Mouse (Mus musculus) lung, embryonic 15.5 days (tissue): ENCODE data around the gene Icam4. TPM values are rescaled to one million over a fixed set of nuclear protein-coding genes. Genes with fewer than 3 reads are reported as not detected.
A peak's percentile ranks its signal among the peaks of the same experiment; 100 is the strongest.

Experiments
- ATAC-seq: fragments of 200-750 bp; cut with Nextera tagmentation; 2 replicates; pipeline ENCODE4 v1.8.0; 2017; ENCODE audit warnings: moderate number of reproducible peaks, borderline replicate concordance; ENCODE audit not compliant: low FRiP score, low TSS enrichment; ENCODE audit errors: extremely low read depth
- H3K27ac ChIP-seq: fragments of 300-500 bp; sonication (generic); 2 replicates; pipeline ENCODE4 v1.5.1; 2015; ENCODE audit warnings: moderate library complexity, mild to moderate bottlenecking, inconsistent platforms
- H3K27me3 ChIP-seq: fragments of 300-500 bp; sonication (generic); 2 replicates; pipeline ENCODE4 v1.6.1; 2015; ENCODE audit warnings: inconsistent platforms
- H3K36me3 ChIP-seq: fragments of 300-500 bp; sonication (generic); 2 replicates; pipeline ENCODE4 v1.6.1; 2015; ENCODE audit warnings: inconsistent platforms
- H3K4me1 ChIP-seq: fragments of 300-500 bp; sonication (generic); 2 replicates; pipeline ENCODE4 v1.6.1; 2015; ENCODE audit warnings: inconsistent platforms
- H3K4me2 ChIP-seq: fragments of 300-500 bp; sonication (generic); 2 replicates; pipeline ENCODE4 v1.6.1; 2015; ENCODE audit warnings: inconsistent platforms, mild to moderate bottlenecking, moderate library complexity
- H3K4me3 ChIP-seq: fragments of 300-500 bp; sonication (generic); 2 replicates; pipeline ENCODE4 v1.5.1; 2015; ENCODE audit warnings: mild to moderate bottlenecking, inconsistent platforms
- H3K9ac ChIP-seq: fragments of 300-500 bp; sonication (generic); 2 replicates; pipeline ENCODE4 v1.6.1; 2015; ENCODE audit warnings: inconsistent platforms
- H3K9me3 ChIP-seq: fragments of 300-500 bp; sonication (generic); 2 replicates; pipeline ENCODE4 v1.6.1; 2016; ENCODE audit warnings: inconsistent platforms
- WGBS: fragments of 180-500 bp; shearing (Covaris S2); methylation state at CpG from one replicate; pipeline ENCODE4 v1.1.7; 2015; 5-methylcytosine and 5-hydroxymethylcytosine counted together
- polyA plus RNA-seq: library from polyadenylated mRNA; unstranded; fragments of >200 nt; fragmentation: Nextera tagmentation; extraction: Ambion mirVana; gene quantifications from 2 replicates; pipeline ENCODE4 v1.2.1, GENCODE M21; 2015

Icam4 gene
- polyA plus RNA-seq, 1 experiment from 2014 or later: 2.4 TPM

GRCm38 (mm10) chr9:21028560-21029110 is 538 bp upstream of the Icam4 start:
- Histone ChIP-seq H3K27ac (no peak overlapping the region), H3K4me2 (no peak overlapping the region; the same call in 1 of the 2 replicates), H3K4me3 (no peak overlapping the region), H3K36me3 (no peaks in the 10 kb centered on the region), H3K27me3 (peaks cover 21% of the 10 kb centered on the region), H3K9me3 (no peaks in the 10 kb centered on the region), H3K4me1 (peaks cover 65% of the 10 kb centered on the region), H3K9ac (no peak overlapping the region)
- ATAC-seq: no peak
- WGBS: 61% methylated on average over 6 of the region's 6 CpGs

GRCm38 (mm10) chr9:21030055-21030600 is 955 bp downstream of the Icam4 start:
- WGBS: 19% methylated on average over 22 of the region's 22 CpGs
- Histone ChIP-seq H3K27ac (0 out of 2 replicates have a peak overlapping the region, but pooled peaks have one; percentile 25), H3K27me3 (peaks cover 35% of the 10 kb centered on the region), H3K36me3 (no peaks in the 10 kb centered on the region), H3K4me3 (peak overlapping the region; percentile 50), H3K9me3 (no peaks in the 10 kb centered on the region), H3K4me2 (peak overlapping the region; percentile 97), H3K4me1 (peaks cover 73% of the 10 kb centered on the region), H3K9ac (no peak overlapping the region)
- no peak for ATAC-seq

- peak overlapping the region; percentile 58 for H3K27ac ChIP-seq
- peak; percentile 53; the same call in 1 of the 2 replicates for ATAC-seq
- H3K9ac ChIP-seq: 0 out of 2 replicates have a peak overlapping the region, but pooled peaks have one; percentile 16
- H3K27me3 ChIP-seq: peaks cover 42% of the 10 kb centered on the region
- no peaks in the 10 kb centered on the region for H3K9me3 ChIP-seq
- no peaks in the 10 kb centered on the region for H3K36me3 ChIP-seq
- peak overlapping the region; percentile 97 for H3K4me2 ChIP-seq
- 0% methylated on average over 13 of the region's 13 CpGs for WGBS
- peaks cover 73% of the 10 kb centered on the region for H3K4me1 ChIP-seq
- peak overlapping the region; percentile 50 for H3K4me3 ChIP-seq
Measured at GRCm38 (mm10) chr9:21030781-21031250, 1.6 kb downstream of the Icam4 start.

- no peaks in the 10 kb centered on the region for H3K9me3 ChIP-seq
- peak; percentile 29; the same call in 1 of the 2 replicates for ATAC-seq
- peak overlapping the region; percentile 97 for H3K4me2 ChIP-seq
- H3K9ac ChIP-seq: peak overlapping the region; percentile 19; the same call in 1 of the 2 replicates
- peaks cover 78% of the 10 kb centered on the region for H3K4me1 ChIP-seq
- no peaks in the 10 kb centered on the region for H3K36me3 ChIP-seq
- H3K4me3 ChIP-seq: peak overlapping the region; percentile 50
- under 1% methylated on average over 36 of the region's 36 CpGs for WGBS
- peak overlapping the region; percentile 58 for H3K27ac ChIP-seq
- H3K27me3 ChIP-seq: peaks cover 47% of the 10 kb centered on the region
Measured at GRCm38 (mm10) chr9:21031251-21031895, 2.2 kb downstream of the Icam4 start.

- no peak for ATAC-seq
- Histone ChIP-seq H3K27me3 (peaks cover 53% of the 10 kb centered on the region), H3K4me3 (peak within 1 kb of the TSS; percentile 50), H3K9me3 (no peaks in the 10 kb centered on the region), H3K9ac (peak within 1 kb of the TSS; percentile 44), H3K27ac (peak within 1 kb of the TSS; percentile 58), H3K4me1 (peaks cover 80% of the 10 kb centered on the region), H3K36me3 (no peaks in the 10 kb centered on the region), H3K4me2 (peak within 1 kb of the TSS; percentile 97)
- under 1% methylated on average over 35 of the region's 35 CpGs for WGBS
Measured at GRCm38 (mm10) chr9:21031896-21032351, 2.8 kb downstream of the Icam4 start, which contains the start of gene Icam5. TSS of gene Icam5 (plus strand) at chr9:21032073.

DNA sequence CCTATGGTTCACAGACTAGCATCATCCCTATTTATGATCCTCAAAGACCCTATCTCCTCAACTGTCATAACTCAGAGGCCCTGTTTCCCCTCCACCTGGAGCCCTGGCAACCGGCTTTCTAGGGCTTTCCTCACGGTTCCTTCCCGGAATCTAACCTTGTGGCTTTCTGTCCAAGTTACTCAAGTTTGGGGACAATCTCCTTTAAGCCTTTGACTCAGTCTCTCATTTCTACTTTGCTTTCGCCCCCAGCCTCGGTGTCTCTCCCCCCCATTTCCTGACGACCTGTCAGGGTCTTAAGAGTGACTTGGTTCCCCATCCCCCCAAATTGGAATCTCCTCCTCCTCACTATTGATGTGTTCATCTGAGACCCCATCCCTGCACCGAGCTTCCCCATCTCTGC is 3.3 kb downstream of the Icam4 start:
- peak overlapping the region; percentile 44; the same call in 1 of the 2 replicates for H3K9ac ChIP-seq
- no peak for ATAC-seq

DNA sequence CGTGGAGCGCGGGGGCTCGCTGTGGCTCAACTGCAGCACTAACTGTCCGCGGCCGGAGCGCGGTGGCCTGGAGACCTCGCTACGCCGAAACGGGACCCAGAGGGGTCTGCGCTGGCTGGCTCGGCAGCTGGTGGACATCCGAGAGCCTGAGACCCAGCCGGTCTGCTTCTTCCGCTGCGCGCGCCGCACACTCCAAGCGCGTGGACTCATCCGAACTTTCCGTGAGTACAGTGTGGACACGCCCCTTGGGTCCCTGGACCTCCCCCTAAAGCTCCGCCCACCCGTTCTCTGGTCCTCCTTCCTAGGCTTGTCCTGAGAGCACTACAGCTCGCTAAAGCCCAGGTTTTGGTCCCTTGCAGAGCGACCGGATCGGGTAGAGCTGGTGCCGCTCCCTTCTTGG is 4.0 kb downstream of the Icam4 start:
- 1% methylated on average over 34 of the region's 34 CpGs for WGBS
- H3K27ac ChIP-seq: no peak overlapping the region
- H3K9me3 ChIP-seq: no peaks in the 10 kb centered on the region
- H3K9ac ChIP-seq: peak overlapping the region; percentile 44
- ATAC-seq: peak; percentile 68
- no peaks in the 10 kb centered on the region for H3K36me3 ChIP-seq
- H3K27me3 ChIP-seq: peaks cover 65% of the 10 kb centered on the region
- H3K4me2 ChIP-seq: peak overlapping the region; percentile 97
- H3K4me1 ChIP-seq: peaks cover 79% of the 10 kb centered on the region
- H3K4me3 ChIP-seq: peak overlapping the region; percentile 50

More for the DNA sequence above, 3.3 kb downstream of the Icam4 start:
- Histone ChIP-seq H3K4me3 (peak overlapping the region; percentile 50), H3K4me1 (peaks cover 80% of the 10 kb centered on the region), H3K4me2 (peak overlapping the region; percentile 97), H3K27ac (no peak overlapping the region), H3K36me3 (no peaks in the 10 kb centered on the region), H3K27me3 (peaks cover 58% of the 10 kb centered on the region), H3K9me3 (no peaks in the 10 kb centered on the region)
- WGBS: 3% methylated on average over 7 of the region's 7 CpGs

DNA sequence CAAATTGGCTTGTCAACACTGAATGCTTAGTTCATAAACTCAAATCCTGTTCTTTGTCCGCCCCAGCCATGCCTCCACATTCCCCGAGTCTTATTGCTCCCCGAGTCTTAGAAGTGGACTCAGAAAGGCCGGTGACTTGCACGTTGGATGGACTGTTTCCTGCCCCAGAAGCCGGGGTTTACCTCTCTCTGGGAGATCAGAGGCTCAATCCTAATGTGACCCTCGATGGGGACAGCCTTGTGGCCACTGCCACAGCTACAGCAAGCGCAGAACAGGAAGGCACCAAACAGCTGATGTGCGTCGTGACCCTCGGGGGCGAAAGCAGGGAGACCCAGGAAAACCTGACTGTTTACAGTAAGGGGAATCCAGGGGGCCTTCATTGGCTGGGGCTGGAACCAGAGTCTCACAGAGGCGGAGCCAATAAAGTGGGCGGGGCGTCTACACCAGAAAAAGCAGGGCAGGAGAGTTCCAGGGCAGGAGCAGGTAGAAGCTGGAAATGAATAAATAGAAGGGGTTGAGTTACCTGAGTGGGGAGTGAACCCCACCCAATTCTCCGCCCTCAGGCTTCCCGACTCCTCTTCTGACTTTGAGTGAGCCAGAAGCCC is 5.4 kb downstream of the Icam4 start:
- no peak for ATAC-seq
- Histone ChIP-seq H3K4me3 (no peak overlapping the region), H3K4me2 (no peak overlapping the region), H3K4me1 (peaks cover 71% of the 10 kb centered on the region), H3K9ac (no peak overlapping the region), H3K9me3 (no peaks in the 10 kb centered on the region), H3K36me3 (no peaks in the 10 kb centered on the region), H3K27me3 (peaks cover 79% of the 10 kb centered on the region), H3K27ac (no peak overlapping the region)
- 5% methylated on average over 17 of the region's 17 CpGs for WGBS

DNA sequence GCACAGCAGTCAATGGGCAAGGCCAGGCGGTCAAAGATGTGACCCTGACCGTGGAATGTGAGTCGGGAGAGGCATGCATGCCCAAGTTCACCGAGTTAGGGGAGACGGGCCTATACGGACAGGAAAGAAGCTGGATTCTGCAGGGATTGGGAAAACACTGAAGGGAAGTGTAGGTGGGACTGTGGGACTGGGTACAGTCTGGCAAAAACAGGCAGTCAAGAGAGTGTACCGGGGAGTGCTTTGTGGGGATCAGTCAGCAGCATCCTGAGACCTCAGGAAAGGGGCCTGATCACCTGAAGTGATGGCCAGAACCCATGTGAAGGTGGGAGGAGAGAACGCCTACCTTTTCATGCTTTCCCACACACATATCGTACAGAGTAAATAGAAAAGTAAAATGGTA is 6.4 kb downstream of the Icam4 start:
- H3K27me3 ChIP-seq: peaks cover 85% of the 10 kb centered on the region
- H3K4me2 ChIP-seq: no peak overlapping the region
- ATAC-seq: no peak
- no peaks in the 10 kb centered on the region for H3K9me3 ChIP-seq
- no peaks in the 10 kb centered on the region for H3K36me3 ChIP-seq
- no peak overlapping the region for H3K27ac ChIP-seq
- H3K9ac ChIP-seq: no peak overlapping the region
- 31% methylated on average over 9 of the region's 9 CpGs for WGBS
- H3K4me1 ChIP-seq: peaks cover 61% of the 10 kb centered on the region
- H3K4me3 ChIP-seq: no peak overlapping the region

- WGBS: 10% methylated on average over 20 of the region's 20 CpGs
- Histone ChIP-seq H3K9ac (no peak overlapping the region), H3K4me1 (peaks cover 57% of the 10 kb centered on the region), H3K4me3 (0 out of 2 replicates have a peak overlapping the region, but pooled peaks have one; percentile 39), H3K4me2 (peak overlapping the region; percentile 76; the same call in 1 of the 2 replicates), H3K9me3 (no peaks in the 10 kb centered on the region), H3K27me3 (peaks cover 85% of the 10 kb centered on the region), H3K27ac (no peak overlapping the region), H3K36me3 (no peaks in the 10 kb centered on the region)
- ATAC-seq: no peak
Measured at GRCm38 (mm10) chr9:21036161-21036560, 7.0 kb downstream of the Icam4 start.

DNA sequence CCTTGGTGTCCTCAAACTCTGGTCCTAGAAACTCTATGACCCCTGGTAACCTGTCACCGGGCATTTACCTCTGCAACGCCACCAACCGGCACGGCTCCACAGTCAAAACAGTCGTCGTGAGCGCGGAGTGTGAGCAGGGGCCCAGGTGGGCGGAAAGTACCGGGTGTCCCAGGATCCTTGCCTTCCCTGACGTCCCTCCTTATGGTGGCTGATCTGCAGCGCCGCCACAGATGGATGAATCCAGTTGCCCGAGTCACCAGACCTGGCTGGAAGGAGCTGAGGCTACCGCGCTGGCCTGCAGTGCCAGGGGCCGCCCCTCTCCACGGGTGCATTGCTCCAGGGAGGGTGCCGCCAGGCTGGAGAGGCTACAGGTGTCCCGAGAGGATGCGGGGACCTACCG is 7.5 kb downstream of the Icam4 start:
- WGBS: 3% methylated on average over 22 of the region's 22 CpGs
- ATAC-seq: no peak
- H3K4me1 ChIP-seq: peaks cover 52% of the 10 kb centered on the region
- H3K27ac ChIP-seq: no peak overlapping the region
- peaks cover 83% of the 10 kb centered on the region for H3K27me3 ChIP-seq
- H3K36me3 ChIP-seq: no peaks in the 10 kb centered on the region
- H3K9ac ChIP-seq: 0 out of 2 replicates have a peak overlapping the region, but pooled peaks have one; percentile 22
- H3K9me3 ChIP-seq: no peaks in the 10 kb centered on the region
- H3K4me2 ChIP-seq: peak overlapping the region; percentile 76
- H3K4me3 ChIP-seq: peak overlapping the region; percentile 39; the same call in 1 of the 2 replicates
